Mouse (Mus musculus) hindbrain, embryonic 15.5 days (tissue): ENCODE results near the gene Uts2r. TPM values are rescaled to one million over a fixed set of nuclear protein-coding genes. Genes with fewer than 3 reads are reported as not detected.

Experiments used
- polyA plus RNA-seq: library from polyadenylated mRNA; unstranded; fragments of >200 nt; fragmentation: Nextera tagmentation; extraction: Ambion mirVana; gene quantifications from 2 replicates; pipeline ENCODE4 v1.2.1, GENCODE M21; 2015

Uts2r gene
- polyA plus RNA-seq, 1 experiment from 2014 or later = 0.65 TPM

Other genes with a start within 250 kb of the Uts2r start
- gene Ccdc57, start 227.4 kb upstream of the Uts2r start, polyA plus RNA-seq = 5.7 and 6.1 TPM in 2 replicates
- 10.4 and 10.9 TPM in 2 replicates for gene Slc16a3, start 211.8 kb upstream of the Uts2r start, polyA plus RNA-seq
- gene Csnk1d, start 168.9 kb upstream of the Uts2r start, polyA plus RNA-seq = 147 and 149 TPM in 2 replicates
- not detected in 2 replicates for gene Cd7, start 120.9 kb upstream of the Uts2r start, polyA plus RNA-seq
- not detected in 2 replicates for gene Sectm1b, start 96.7 kb upstream of the Uts2r start, polyA plus RNA-seq
- gene Sectm1a, start 79.1 kb upstream of the Uts2r start, polyA plus RNA-seq = 0.26 TPM in 1 of 2 replicates, not detected in the other
- gene Tex19.2, start 41.6 kb upstream of the Uts2r start, polyA plus RNA-seq = not detected in 2 replicates
- not detected in 2 replicates for gene Tex19.1, start 14.1 kb upstream of the Uts2r start, polyA plus RNA-seq
- gene Hexdc, start 44.2 kb downstream of the Uts2r start, polyA plus RNA-seq = 31.6 and 32.5 TPM in 2 replicates
- gene Ogfod3, start 44.4 kb downstream of the Uts2r start, polyA plus RNA-seq = 28.3 and 29.9 TPM in 2 replicates
- 36.9 and 37.4 TPM in 2 replicates for gene Cybc1, start 69.1 kb downstream of the Uts2r start, polyA plus RNA-seq
- gene Narf, start 77.0 kb downstream of the Uts2r start, polyA plus RNA-seq = 81.6 and 86.8 TPM in 2 replicates
- gene Foxk2, start 99.7 kb downstream of the Uts2r start, polyA plus RNA-seq = 15.7 TPM in 2 replicates
- gene Wdr45b, start 194.2 kb downstream of the Uts2r start, polyA plus RNA-seq = 83.0 and 85.1 TPM in 2 replicates
- 11.4 and 12.1 TPM in 2 replicates for gene Rab40b, start 228.0 kb downstream of the Uts2r start, polyA plus RNA-seq